Mouse (Mus musculus) bone marrow, adult 2 months (tissue): ENCODE results near the gene Gls.

ENCODE experiments used
- CTCF ChIP-seq: fragments of 200-500 bp; IDR thresholded peaks from 2 replicates; pipeline ENCODE4 v1.5.1; 2011; ENCODE audit warnings: low read length, control low read depth; ENCODE audit not compliant: control insufficient read depth, insufficient read depth
- POLR2A ChIP-seq: fragments of 200-500 bp; IDR thresholded peaks from 2 replicates; pipeline ENCODE4 v1.6.1; 2011; ENCODE audit warnings: low read depth, mild to moderate bottlenecking, control low read depth, low read length, borderline replicate concordance; ENCODE audit not compliant: control insufficient read depth

DNA sequence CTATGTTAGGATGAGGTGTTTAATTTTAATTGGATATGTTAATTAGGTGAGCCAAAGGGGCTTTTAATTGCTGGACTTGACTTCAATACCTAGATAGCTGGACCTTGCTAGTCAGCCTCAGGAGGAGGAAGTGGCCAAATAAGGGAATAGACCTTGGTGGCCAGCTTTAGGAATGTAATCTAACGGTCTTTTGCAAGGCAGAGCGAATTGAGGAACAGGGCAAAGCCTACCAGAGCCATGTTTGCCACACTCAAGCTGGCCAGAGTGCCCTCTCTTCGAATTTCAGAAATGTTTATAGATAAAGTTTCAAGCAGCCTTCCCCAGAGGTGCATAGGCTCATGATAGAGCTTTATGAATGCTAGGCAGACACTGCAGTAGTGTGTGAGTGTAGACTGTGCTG is 91.5 kb downstream of the Gls start:
- no peak for TF ChIP-seq POLR2A
- no peak for TF ChIP-seq CTCF
